Mouse (Mus musculus): Measurements from ENCODE around the gene Irf6.

DNA sequence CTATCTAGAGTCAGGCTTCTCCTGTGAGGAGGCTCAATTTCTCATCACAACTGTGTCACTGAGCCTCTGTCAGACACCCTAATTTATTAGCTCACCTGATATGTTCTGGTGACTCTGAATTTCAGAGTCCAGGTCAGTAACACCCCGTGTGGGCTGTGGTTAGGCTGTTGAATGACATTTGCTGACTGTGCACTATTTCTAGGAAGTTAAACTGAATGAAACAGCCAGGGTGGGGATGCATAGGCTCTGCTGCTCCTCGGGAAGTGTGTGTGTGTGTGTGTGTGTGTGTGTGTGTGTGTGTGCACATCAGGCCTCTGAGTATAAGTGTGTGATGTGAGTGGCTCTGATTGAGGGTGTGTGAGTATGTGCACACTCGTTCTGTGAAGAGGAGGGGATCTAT, 14.2 kb upstream of the Irf6 start:
- TF ChIP-seq CTCF (IDR thresholded peaks at IDR 0.05; ENCODE audit: low read depth) (no peak), EP300 (IDR thresholded peaks at IDR 0.05; ENCODE audit: low read depth) (no peak)

All from liver, postnatal 0 days (tissue).